Mouse (Mus musculus): ENCODE measurements around the gene Rnh1. TPM values are rescaled to one million over a fixed set of nuclear protein-coding genes. Genes with fewer than 3 reads are reported as not detected.

The Rnh1 gene
- polyA plus RNA-seq, 1 experiment: 75.9 TPM

DNA sequence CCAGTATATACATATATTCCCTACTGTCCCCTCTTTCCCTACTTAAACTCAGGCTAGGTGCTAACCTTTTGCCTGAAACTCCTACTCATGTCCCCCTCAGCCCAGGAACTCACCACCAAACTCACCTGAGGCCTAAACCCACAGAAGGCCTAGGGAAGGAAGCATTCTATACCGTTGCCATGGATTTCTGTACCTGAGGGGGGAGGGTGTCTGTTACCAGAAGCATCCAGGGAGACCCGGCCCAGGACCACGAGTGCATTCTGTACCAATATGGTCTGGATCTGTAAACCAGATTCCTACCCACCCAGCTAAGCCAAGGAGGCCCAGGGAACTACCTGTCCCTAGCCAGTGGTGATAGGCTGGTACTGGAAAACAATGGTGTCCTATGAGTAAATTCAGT lies 41.7 kb upstream of the Rnh1 start:
- WGBS: 87% methylated on average over 3 of the region's 3 CpGs
- DNase-seq: no peak
- no peak for TF ChIP-seq POLR2A (IDR thresholded peaks at IDR 0.05; ENCODE audit: control insufficient read depth, extremely low read depth, insufficient read depth, low read length, poor library complexity)
- TF ChIP-seq CTCF (IDR thresholded peaks at IDR 0.05; ENCODE audit: borderline replicate concordance, control insufficient read depth, extremely low read depth, insufficient read depth, low read length, poor library complexity): no peak
- no peak overlapping the region for H3K27ac ChIP-seq (ENCODE audit: control insufficient read depth, insufficient read depth, low read length)
- no peaks in the 10 kb centered on the region for H3K27me3 ChIP-seq (ENCODE audit: control insufficient read depth, insufficient read depth, low read length)
- H3K36me3 ChIP-seq (ENCODE audit: control insufficient read depth, insufficient read depth, low read length): no peaks in the 10 kb centered on the region
- H3K4me3 ChIP-seq (ENCODE audit: control insufficient read depth, insufficient read depth, low read length): no peak overlapping the region
- H3K4me1 ChIP-seq (replicated peaks; ENCODE audit: control insufficient read depth, insufficient read depth, low read length): peaks cover 11% of the 10 kb centered on the region

DNA sequence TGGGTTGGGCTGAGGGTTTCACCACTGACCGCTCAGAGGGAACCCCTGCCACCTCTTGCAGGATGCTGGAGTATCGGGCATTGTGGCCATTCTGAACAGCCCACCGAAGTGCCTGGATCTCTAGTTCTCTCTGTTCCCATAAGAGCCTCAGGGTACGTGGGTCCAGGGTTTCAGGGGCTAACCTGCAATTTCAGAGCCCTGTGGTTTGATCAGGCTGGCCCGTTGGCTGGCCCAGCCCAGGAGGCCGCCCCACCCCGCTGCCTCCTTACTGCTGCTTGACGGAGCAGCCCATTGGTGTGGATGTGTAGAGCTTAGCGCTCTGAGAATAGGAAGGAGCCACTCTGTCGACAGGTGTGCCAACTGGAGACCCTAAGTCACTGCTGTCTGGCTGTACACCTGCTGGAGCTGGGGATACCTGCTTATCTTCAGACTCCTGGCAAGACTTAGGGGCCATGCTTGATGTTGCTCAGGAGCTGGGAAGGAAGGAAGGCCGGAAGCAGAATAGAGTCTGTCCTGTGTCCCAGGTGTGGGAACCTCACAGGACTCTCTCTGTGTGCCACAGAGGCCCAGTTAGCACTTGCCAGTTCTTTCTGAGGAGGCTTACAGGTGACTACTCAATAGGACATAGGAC lies 41.1 kb upstream of the Rnh1 start, which contains the start of gene Lmntd2:
Gene Lmntd2, minus strand, starts transcription at position 476 of the 631 bp plus-strand sequence.
- no peaks in the 10 kb centered on the region for H3K36me3 ChIP-seq (ENCODE audit: control insufficient read depth, insufficient read depth, low read length)
- DNase-seq: no peak
- H3K27me3 ChIP-seq (ENCODE audit: control insufficient read depth, insufficient read depth, low read length): no peaks in the 10 kb centered on the region
- peaks cover 11% of the 10 kb centered on the region for H3K4me1 ChIP-seq (replicated peaks; ENCODE audit: control insufficient read depth, insufficient read depth, low read length)
- WGBS: 95% methylated on average over 11 of the region's 11 CpGs
- no peak within 1 kb of the TSS for H3K27ac ChIP-seq (ENCODE audit: control insufficient read depth, insufficient read depth, low read length)
- TF ChIP-seq POLR2A (IDR thresholded peaks at IDR 0.05; ENCODE audit: control insufficient read depth, extremely low read depth, insufficient read depth, low read length, poor library complexity): no peak
- no peak for TF ChIP-seq CTCF (IDR thresholded peaks at IDR 0.05; ENCODE audit: borderline replicate concordance, control insufficient read depth, extremely low read depth, insufficient read depth, low read length, poor library complexity)
- H3K4me3 ChIP-seq (ENCODE audit: control insufficient read depth, insufficient read depth, low read length): no peak within 1 kb of the TSS

DNA sequence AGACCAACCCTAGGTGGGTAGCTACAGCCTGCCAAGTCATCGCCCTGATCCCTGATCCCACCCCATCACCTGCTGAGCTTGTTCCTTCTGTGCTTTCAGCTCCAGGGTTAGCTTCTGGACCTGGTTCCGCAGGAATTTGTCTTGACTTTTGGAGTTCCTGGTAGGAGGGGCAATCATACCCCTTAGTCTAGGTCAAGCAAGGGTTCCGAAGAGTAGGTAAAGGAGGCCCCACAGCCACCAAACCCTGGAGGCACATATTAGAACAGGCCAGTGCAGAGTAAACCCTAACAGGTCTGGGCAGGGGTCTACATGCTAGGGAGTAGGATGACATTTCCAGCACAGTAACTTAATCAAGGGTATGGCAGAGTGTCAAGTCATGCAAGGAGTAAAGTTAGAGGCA lies 40.5 kb upstream of the Rnh1 start:
- Histone ChIP-seq H3K27me3 (ENCODE audit: control insufficient read depth, insufficient read depth, low read length) (no peaks in the 10 kb centered on the region), H3K4me1 (replicated peaks; ENCODE audit: control insufficient read depth, insufficient read depth, low read length) (peaks cover 11% of the 10 kb centered on the region), H3K4me3 (ENCODE audit: control insufficient read depth, insufficient read depth, low read length) (no peak overlapping the region), H3K27ac (ENCODE audit: control insufficient read depth, insufficient read depth, low read length) (no peak overlapping the region), H3K36me3 (ENCODE audit: control insufficient read depth, insufficient read depth, low read length) (no peaks in the 10 kb centered on the region)
- WGBS: 93% methylated on average over 3 of the region's 3 CpGs
- no peak for TF ChIP-seq CTCF (IDR thresholded peaks at IDR 0.05; ENCODE audit: borderline replicate concordance, control insufficient read depth, extremely low read depth, insufficient read depth, low read length, poor library complexity)
- no peak for TF ChIP-seq POLR2A (IDR thresholded peaks at IDR 0.05; ENCODE audit: control insufficient read depth, extremely low read depth, insufficient read depth, low read length, poor library complexity)
- no peak for DNase-seq

DNA sequence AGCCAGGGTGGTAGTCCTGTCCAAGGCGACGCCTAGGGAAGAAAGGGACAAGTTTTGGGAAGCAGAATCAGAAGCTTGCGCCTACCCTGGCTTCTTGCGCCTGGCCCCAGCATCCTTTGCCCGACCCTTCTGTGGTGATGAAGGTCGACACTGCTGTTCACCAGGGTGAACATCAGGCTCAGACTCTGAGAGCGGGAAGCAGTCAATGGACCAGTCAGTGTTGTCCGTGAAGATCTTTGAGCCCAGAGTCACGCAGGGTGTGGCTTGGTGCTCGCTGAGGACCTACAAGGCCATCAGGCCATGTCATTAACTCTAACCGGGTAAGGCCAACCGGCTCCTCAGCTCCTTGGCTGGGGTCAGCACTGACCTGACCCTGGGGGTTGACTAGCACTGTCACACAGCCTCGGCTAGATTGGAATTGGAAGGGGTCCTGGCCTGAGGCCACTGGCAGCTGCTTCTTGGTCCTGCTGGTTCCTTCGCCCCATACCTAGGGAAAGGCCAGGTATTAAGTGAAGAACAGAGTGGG lies 38.0 kb upstream of the Rnh1 start:
- no peak for TF ChIP-seq POLR2A (IDR thresholded peaks at IDR 0.05; ENCODE audit: control insufficient read depth, extremely low read depth, insufficient read depth, low read length, poor library complexity)
- TF ChIP-seq CTCF (IDR thresholded peaks at IDR 0.05; ENCODE audit: borderline replicate concordance, control insufficient read depth, extremely low read depth, insufficient read depth, low read length, poor library complexity): no peak
- DNase-seq: no peak
- 97% methylated on average over 14 of the region's 14 CpGs for WGBS
- no peaks in the 10 kb centered on the region for H3K27me3 ChIP-seq (ENCODE audit: control insufficient read depth, insufficient read depth, low read length)
- no peak overlapping the region for H3K4me3 ChIP-seq (ENCODE audit: control insufficient read depth, insufficient read depth, low read length)
- no peaks in the 10 kb centered on the region for H3K36me3 ChIP-seq (ENCODE audit: control insufficient read depth, insufficient read depth, low read length)
- no peak overlapping the region for H3K27ac ChIP-seq (ENCODE audit: control insufficient read depth, insufficient read depth, low read length)
- peaks cover 5% of the 10 kb centered on the region for H3K4me1 ChIP-seq (replicated peaks; ENCODE audit: control insufficient read depth, insufficient read depth, low read length)

DNA sequence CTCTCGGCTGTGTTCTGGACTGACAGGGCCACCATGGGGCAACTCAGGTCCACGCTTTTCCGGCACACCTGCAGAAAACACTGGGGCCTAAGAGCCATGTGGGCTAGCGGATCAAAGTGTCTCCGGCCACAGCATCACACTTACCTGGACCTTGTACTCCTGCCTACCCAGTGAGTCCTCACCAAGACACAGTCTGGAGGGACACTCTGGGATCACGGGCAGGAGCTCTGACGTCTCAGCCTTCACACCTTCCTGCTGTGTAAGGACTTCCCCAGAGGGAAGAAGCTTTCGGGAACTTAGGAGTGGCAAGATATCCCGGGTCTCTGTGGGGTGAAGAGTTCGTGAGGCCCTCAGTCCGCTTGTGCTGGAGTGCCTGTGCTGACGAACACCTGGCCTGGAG lies 37.5 kb upstream of the Rnh1 start:
- Histone ChIP-seq H3K27me3 (ENCODE audit: control insufficient read depth, insufficient read depth, low read length) (no peaks in the 10 kb centered on the region), H3K36me3 (ENCODE audit: control insufficient read depth, insufficient read depth, low read length) (no peaks in the 10 kb centered on the region), H3K4me1 (replicated peaks; ENCODE audit: control insufficient read depth, insufficient read depth, low read length) (peaks cover 3% of the 10 kb centered on the region), H3K27ac (ENCODE audit: control insufficient read depth, insufficient read depth, low read length) (no peak overlapping the region), H3K4me3 (ENCODE audit: control insufficient read depth, insufficient read depth, low read length) (no peak overlapping the region)
- WGBS: 95% methylated on average over 12 of the region's 12 CpGs
- DNase-seq: no peak
- TF ChIP-seq POLR2A (IDR thresholded peaks at IDR 0.05; ENCODE audit: control insufficient read depth, extremely low read depth, insufficient read depth, low read length, poor library complexity) (no peak), CTCF (IDR thresholded peaks at IDR 0.05; ENCODE audit: borderline replicate concordance, control insufficient read depth, extremely low read depth, insufficient read depth, low read length, poor library complexity) (no peak)

DNA sequence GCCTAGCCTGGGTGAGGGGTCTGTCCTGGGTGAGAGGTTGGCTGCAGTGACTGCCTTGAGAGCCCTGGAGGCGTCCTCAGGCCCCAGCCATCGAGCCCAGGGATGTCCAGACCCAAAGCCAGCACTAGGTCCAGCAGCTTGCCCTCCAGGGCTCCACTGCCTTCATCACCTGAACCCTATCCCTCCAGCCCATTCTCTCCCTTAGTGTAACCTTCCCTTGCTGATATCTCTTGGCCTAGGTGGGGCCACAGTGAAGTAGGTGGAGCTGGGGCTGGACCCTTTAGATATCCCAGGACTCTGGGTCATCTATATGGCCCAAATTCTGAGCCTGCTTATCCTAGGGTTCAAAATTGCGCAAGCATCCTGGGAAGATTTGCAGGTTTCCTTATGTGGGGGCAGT lies 36.9 kb upstream of the Rnh1 start:
- Histone ChIP-seq H3K4me1 (replicated peaks; ENCODE audit: control insufficient read depth, insufficient read depth, low read length) (no peaks in the 10 kb centered on the region), H3K27me3 (ENCODE audit: control insufficient read depth, insufficient read depth, low read length) (no peaks in the 10 kb centered on the region), H3K27ac (ENCODE audit: control insufficient read depth, insufficient read depth, low read length) (no peak overlapping the region), H3K36me3 (ENCODE audit: control insufficient read depth, insufficient read depth, low read length) (no peaks in the 10 kb centered on the region), H3K4me3 (ENCODE audit: control insufficient read depth, insufficient read depth, low read length) (no peak overlapping the region)
- TF ChIP-seq CTCF (IDR thresholded peaks at IDR 0.05; ENCODE audit: borderline replicate concordance, control insufficient read depth, extremely low read depth, insufficient read depth, low read length, poor library complexity) (no peak), POLR2A (IDR thresholded peaks at IDR 0.05; ENCODE audit: control insufficient read depth, extremely low read depth, insufficient read depth, low read length, poor library complexity) (no peak)
- DNase-seq: no peak
- 84% methylated on average over 3 of the region's 3 CpGs for WGBS

Data from thymus, adult 2 months (tissue).